Mouse (Mus musculus) right cerebral cortex, postnatal 25 days (tissue): ENCODE data around the gene Ndufv3.
"Not testable (repeated sequence)": the region's sequence is repeated elsewhere in the genome, so short reads cannot be mapped to it uniquely, and the experiment has no call there.

Source experiments
- DNase-seq: peaks from one replicate; pipeline ENCODE4 v3.0.0; 2022

Ndufv3 gene

GRCm38 (mm10) chr17:31512593-31512992 is 7.3 kb upstream of the Ndufv3 start:
- DNase-seq: no peak

- no peak for DNase-seq
Measured at GRCm38 (mm10) chr17:31514696-31515095, 5.2 kb upstream of the Ndufv3 start.

- no peak for DNase-seq
Measured at GRCm38 (mm10) chr17:31519344-31519945, 470 bp upstream of the Ndufv3 start.

GRCm38 (mm10) chr17:31520895-31521294 is 980 bp downstream of the Ndufv3 start:
- DNase-seq: no peak

- DNase-seq: no peak
Measured at GRCm38 (mm10) chr17:31521948-31522347, 2.0 kb downstream of the Ndufv3 start.

- no peak for DNase-seq
Measured at GRCm38 (mm10) chr17:31525114-31525513, 5.2 kb downstream of the Ndufv3 start.

- no peak for DNase-seq
Measured at GRCm38 (mm10) chr17:31525816-31526215, 5.9 kb downstream of the Ndufv3 start.

GRCm38 (mm10) chr17:31529314-31529713 is 9.4 kb downstream of the Ndufv3 start:
- no peak for DNase-seq

GRCm38 (mm10) chr17:31531441-31532158 is 11.7 kb downstream of the Ndufv3 start:
- DNase-seq: no peak

GRCm38 (mm10) chr17:31532331-31532730 is 12.4 kb downstream of the Ndufv3 start:
- not testable (repeated sequence) for DNase-seq

- DNase-seq: no peak
Measured at GRCm38 (mm10) chr17:31535358-31535757, 15.4 kb downstream of the Ndufv3 start.

GRCm38 (mm10) chr17:31535871-31536629 is 16.1 kb downstream of the Ndufv3 start:
- peak; percentile 66 for DNase-seq

GRCm38 (mm10) chr17:31540101-31540500 is 20.2 kb downstream of the Ndufv3 start:
- DNase-seq: no peak

GRCm38 (mm10) chr17:31540809-31541459 is 21.0 kb downstream of the Ndufv3 start:
- no peak for DNase-seq

GRCm38 (mm10) chr17:31541460-31541831 is 21.5 kb downstream of the Ndufv3 start:
- no peak for DNase-seq

GRCm38 (mm10) chr17:31543574-31543973 is 23.7 kb downstream of the Ndufv3 start:
- no peak for DNase-seq

- no peak for DNase-seq
Measured at GRCm38 (mm10) chr17:31546444-31547196, 26.7 kb downstream of the Ndufv3 start.

GRCm38 (mm10) chr17:31547974-31548373 is 28.1 kb downstream of the Ndufv3 start:
- DNase-seq: no peak

GRCm38 (mm10) chr17:31549389-31549788 is 29.5 kb downstream of the Ndufv3 start:
- no peak for DNase-seq

- DNase-seq: not testable (repeated sequence)
Measured at GRCm38 (mm10) chr17:31552601-31553000, 32.7 kb downstream of the Ndufv3 start.

GRCm38 (mm10) chr17:31556253-31556652 is 36.3 kb downstream of the Ndufv3 start:
- DNase-seq: no peak

- DNase-seq: no peak
Measured at GRCm38 (mm10) chr17:31557124-31557880, 37.4 kb downstream of the Ndufv3 start.
